Mouse (Mus musculus) midbrain, embryonic 10.5 days (tissue): Measurements from ENCODE around the gene Kansl1. TPM values are rescaled to one million over a fixed set of nuclear protein-coding genes. Genes with fewer than 3 reads are reported as not detected.

ENCODE experiments used
- DNase-seq: peaks from one replicate; pipeline ENCODE4 v3.0.0-alpha.2; 2017; ENCODE audit warnings: low spot score
- H3K27ac ChIP-seq: fragments of 300-500 bp; sonication (generic); replicated peaks from 2 replicates; pipeline ENCODE4 v1.5.1; 2016; ENCODE audit warnings: mild to moderate bottlenecking
- H3K27me3 ChIP-seq: fragments of 300-500 bp; sonication (generic); 2 replicates; pipeline ENCODE4 v1.6.1; 2016; ENCODE audit warnings: low read depth, mild to moderate bottlenecking; ENCODE audit not compliant: poor library complexity, severe bottlenecking
- H3K36me3 ChIP-seq: fragments of 300-500 bp; sonication (generic); 2 replicates; pipeline ENCODE4 v1.6.1; 2016; ENCODE audit warnings: mild to moderate bottlenecking, moderate library complexity
- H3K4me1 ChIP-seq: fragments of 300-500 bp; sonication (generic); 2 replicates; pipeline ENCODE4 v1.6.1; 2016
- H3K4me3 ChIP-seq: fragments of 300-500 bp; sonication (generic); 2 replicates; pipeline ENCODE4 v1.5.1; 2016; ENCODE audit warnings: mild to moderate bottlenecking, moderate library complexity
- H3K9me3 ChIP-seq: fragments of 300-500 bp; sonication (generic); replicated peaks from 2 replicates; pipeline ENCODE4 v1.6.1; 2016; ENCODE audit warnings: mild to moderate bottlenecking
- whole genome bisulfite sequencing: fragments of 180-500 bp; shearing (Covaris S2); methylation state at CpG from one replicate; pipeline ENCODE4 v1.1.7; 2016; 5-methylcytosine and 5-hydroxymethylcytosine counted together
- polyA plus RNA-seq: library from polyadenylated mRNA; unstranded; fragments of >200 nt; fragmentation: Nextera tagmentation; extraction: Ambion mirVana; gene quantifications from 2 replicates; pipeline ENCODE4 v1.2.1, GENCODE M21; 2016

Gene Kansl1
- polyA plus RNA-seq, 1 experiment from 2014 or later: 24.5 TPM

DNA sequence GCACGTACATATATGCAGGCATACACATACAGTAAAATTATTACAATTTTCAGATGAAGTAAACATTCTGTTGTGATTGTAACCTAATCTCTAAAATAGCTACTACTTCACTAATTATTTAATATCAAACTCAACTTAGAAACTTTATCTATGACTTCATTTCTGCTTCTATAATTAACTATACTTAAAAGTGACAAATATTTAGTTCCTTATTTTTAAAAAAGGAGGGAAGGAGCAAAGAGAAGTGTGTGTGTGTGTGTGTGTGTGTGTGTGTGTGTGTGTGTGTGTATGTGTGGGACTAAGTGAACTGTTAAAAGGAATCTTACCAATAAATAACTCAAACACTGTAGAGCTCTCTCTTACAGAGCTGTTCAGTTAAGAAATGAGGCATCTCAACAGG is 82.1 kb downstream of the Kansl1 start:
- H3K4me1 ChIP-seq: no peaks in the 10 kb centered on the region
- no peak overlapping the region for H3K27ac ChIP-seq
- no peak for DNase-seq
- H3K9me3 ChIP-seq: no peaks in the 10 kb centered on the region
- H3K36me3 ChIP-seq: 0 out of 2 replicates have a peak, but pooled peaks cover 5% of the 10 kb centered on the region
- no peaks in the 10 kb centered on the region for H3K27me3 ChIP-seq
- WGBS: 95% methylated on average over 1 of the region's 1 CpGs
- H3K4me3 ChIP-seq: no peak overlapping the region

DNA sequence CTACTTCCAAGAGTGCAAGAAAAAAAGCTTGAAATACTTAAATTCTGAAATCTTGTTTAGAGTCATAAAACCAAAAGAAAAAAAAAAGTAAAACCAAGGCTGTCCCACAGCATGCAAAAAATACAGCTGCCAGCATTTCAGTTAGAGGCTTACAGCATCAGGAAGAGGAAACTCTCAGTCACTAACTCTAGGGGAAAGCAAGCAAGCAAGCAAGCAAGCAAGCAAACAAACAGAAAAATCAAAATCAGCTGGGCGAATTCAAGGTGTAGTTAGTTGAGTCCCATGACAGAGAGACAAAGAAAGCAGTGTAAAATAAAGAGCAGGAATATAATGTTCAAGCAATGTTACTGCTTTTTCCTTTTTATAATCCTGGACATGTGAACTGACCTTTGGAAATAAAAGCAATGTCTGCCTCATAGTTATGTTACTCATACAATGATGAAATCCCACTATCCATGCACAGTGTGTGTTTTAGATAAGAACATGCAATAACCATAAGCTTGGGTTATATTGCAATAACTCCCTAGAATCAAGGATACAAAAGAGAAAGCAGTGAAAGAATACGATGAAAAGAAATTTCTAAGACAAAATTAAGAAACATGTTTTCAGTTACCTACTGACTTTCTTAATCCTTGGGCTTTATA is 85.4 kb downstream of the Kansl1 start:
- Histone ChIP-seq H3K27ac (no peak overlapping the region), H3K27me3 (no peaks in the 10 kb centered on the region), H3K4me3 (no peak overlapping the region), H3K9me3 (no peaks in the 10 kb centered on the region), H3K36me3 (peaks cover 9% of the 10 kb centered on the region; the same call in 1 of the 2 replicates), H3K4me1 (no peaks in the 10 kb centered on the region)
- 93% methylated on average over 2 of the region's 2 CpGs for WGBS
- no peak for DNase-seq

DNA sequence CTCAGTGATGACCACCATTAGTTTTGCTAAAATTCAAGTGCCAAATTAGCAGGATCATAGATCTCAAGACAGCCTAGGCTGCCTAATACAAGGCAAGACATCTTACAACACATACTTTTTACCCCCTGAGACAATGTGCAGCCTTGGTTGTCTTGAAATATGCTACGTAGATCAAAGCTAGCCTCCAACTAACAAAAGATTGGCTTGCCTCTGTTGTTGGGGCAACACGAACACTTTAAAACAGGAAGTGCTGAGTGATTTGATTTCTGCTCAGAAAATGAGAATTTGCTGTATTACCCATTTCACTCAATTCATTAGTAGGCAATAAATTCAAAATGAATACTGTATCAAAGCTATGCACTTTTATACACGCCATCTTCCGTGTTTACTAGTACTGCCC is 86.8 kb downstream of the Kansl1 start:
- no peaks in the 10 kb centered on the region for H3K4me1 ChIP-seq
- H3K9me3 ChIP-seq: no peaks in the 10 kb centered on the region
- WGBS: 93% methylated on average over 4 of the region's 4 CpGs
- no peak for DNase-seq
- H3K36me3 ChIP-seq: peaks cover 17% of the 10 kb centered on the region
- H3K27ac ChIP-seq: no peak overlapping the region
- no peaks in the 10 kb centered on the region for H3K27me3 ChIP-seq
- no peak overlapping the region for H3K4me3 ChIP-seq

- Histone ChIP-seq H3K9me3 (no peaks in the 10 kb centered on the region), H3K27ac (no peak overlapping the region), H3K27me3 (no peaks in the 10 kb centered on the region), H3K4me3 (no peak overlapping the region), H3K4me1 (no peaks in the 10 kb centered on the region), H3K36me3 (peaks cover 33% of the 10 kb centered on the region)
- WGBS: 95% methylated on average over 1 of the region's 1 CpGs
- no peak for DNase-seq
Measured at GRCm38 (mm10) chr11:104379635-104380034, 89.0 kb downstream of the Kansl1 start.

GRCm38 (mm10) chr11:104376291-104376690 is 92.4 kb downstream of the Kansl1 start:
- no peaks in the 10 kb centered on the region for H3K27me3 ChIP-seq
- 94% methylated on average over 3 of the region's 3 CpGs for WGBS
- H3K9me3 ChIP-seq: no peaks in the 10 kb centered on the region
- no peak overlapping the region for H3K4me3 ChIP-seq
- H3K4me1 ChIP-seq: no peaks in the 10 kb centered on the region
- no peak overlapping the region for H3K27ac ChIP-seq
- DNase-seq: no peak
- peaks cover 65% of the 10 kb centered on the region for H3K36me3 ChIP-seq

- no peak for DNase-seq
- WGBS: 85% methylated on average over 5 of the region's 5 CpGs
- Histone ChIP-seq H3K27me3 (no peaks in the 10 kb centered on the region), H3K27ac (no peak overlapping the region), H3K36me3 (peaks cover 87% of the 10 kb centered on the region), H3K4me1 (no peaks in the 10 kb centered on the region), H3K4me3 (no peak overlapping the region), H3K9me3 (no peaks in the 10 kb centered on the region)
Measured at GRCm38 (mm10) chr11:104367486-104368190, 101.0 kb downstream of the Kansl1 start.

- H3K4me3 ChIP-seq: no peak overlapping the region
- no peak overlapping the region for H3K27ac ChIP-seq
- no peak for DNase-seq
- no peaks in the 10 kb centered on the region for H3K4me1 ChIP-seq
- no peaks in the 10 kb centered on the region for H3K9me3 ChIP-seq
- no peaks in the 10 kb centered on the region for H3K27me3 ChIP-seq
- peaks cover 75% of the 10 kb centered on the region for H3K36me3 ChIP-seq
- 97% methylated on average over 2 of the region's 2 CpGs for WGBS
Measured at GRCm38 (mm10) chr11:104363823-104364600, 104.6 kb downstream of the Kansl1 start.

DNA sequence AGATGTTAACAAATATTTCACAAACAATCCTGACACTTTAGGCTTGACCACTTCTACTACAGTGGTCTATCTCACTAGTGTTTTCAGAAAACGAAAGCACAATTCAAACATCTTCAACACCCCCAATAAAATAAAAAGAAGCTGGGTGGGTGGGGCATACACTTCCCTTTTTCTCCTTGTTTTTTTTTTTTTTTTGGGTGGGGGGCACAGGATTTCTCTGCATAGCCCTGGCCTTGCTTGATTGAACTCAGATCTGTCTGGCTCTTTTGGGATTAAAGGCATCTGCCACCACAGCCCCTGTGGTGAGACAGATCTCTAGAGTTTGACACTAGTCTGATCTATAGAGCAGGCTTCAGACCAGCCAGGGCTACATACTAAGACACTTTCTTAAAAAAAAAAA is 106.0 kb downstream of the Kansl1 start:
- Histone ChIP-seq H3K27ac (no peak overlapping the region), H3K36me3 (peaks cover 70% of the 10 kb centered on the region), H3K9me3 (no peaks in the 10 kb centered on the region), H3K4me1 (no peaks in the 10 kb centered on the region), H3K4me3 (no peak overlapping the region), H3K27me3 (no peaks in the 10 kb centered on the region)
- 91% methylated on average over 1 of the region's 1 CpGs for WGBS
- DNase-seq: no peak

DNA sequence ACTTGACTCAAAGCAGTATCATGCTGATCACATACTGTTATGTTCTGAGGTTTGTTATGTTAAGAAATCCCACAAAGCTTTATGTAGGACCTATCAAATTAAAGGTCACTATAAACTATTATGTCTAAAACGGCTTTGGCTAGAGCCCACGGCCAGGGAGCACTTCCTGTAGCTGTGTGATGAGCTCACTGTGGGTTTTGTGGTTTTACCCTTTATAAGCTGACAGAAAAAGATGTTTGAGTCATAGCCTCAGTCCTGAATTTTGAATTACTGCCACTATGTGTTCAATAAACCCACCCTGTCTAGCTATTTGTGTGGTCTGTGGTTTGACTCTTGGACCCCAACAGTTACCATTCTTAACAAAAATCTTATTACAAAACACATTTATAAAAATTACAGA is 106.9 kb downstream of the Kansl1 start:
- no peaks in the 10 kb centered on the region for H3K27me3 ChIP-seq
- H3K36me3 ChIP-seq: peaks cover 73% of the 10 kb centered on the region
- no peak overlapping the region for H3K27ac ChIP-seq
- H3K9me3 ChIP-seq: no peaks in the 10 kb centered on the region
- H3K4me1 ChIP-seq: no peaks in the 10 kb centered on the region
- DNase-seq: no peak
- 77% methylated on average over 2 of the region's 2 CpGs for WGBS
- H3K4me3 ChIP-seq: no peak overlapping the region

DNA sequence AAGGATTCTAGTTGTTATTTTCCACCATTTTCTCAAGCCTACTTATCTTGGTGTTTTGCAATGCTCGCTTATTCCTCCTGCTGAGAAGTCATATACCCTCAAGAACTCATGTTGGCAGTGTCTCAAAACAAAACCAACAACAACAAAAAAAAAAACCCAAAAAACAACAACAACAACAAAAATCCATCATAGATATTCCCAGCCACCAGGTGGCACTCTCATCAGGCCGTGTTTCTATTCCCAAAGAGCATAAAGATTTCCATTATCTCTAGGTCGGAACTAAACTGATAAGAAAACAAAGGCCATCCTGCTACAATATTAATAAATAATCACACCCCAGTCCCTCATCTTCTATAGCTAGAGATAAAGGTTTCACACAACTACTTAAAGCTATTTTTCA is 121.7 kb downstream of the Kansl1 start:
- 81% methylated on average over 3 of the region's 3 CpGs for WGBS
- H3K36me3 ChIP-seq: peaks cover 97% of the 10 kb centered on the region
- H3K9me3 ChIP-seq: no peaks in the 10 kb centered on the region
- no peak for DNase-seq
- no peak overlapping the region for H3K27ac ChIP-seq
- H3K4me1 ChIP-seq: no peaks in the 10 kb centered on the region
- H3K27me3 ChIP-seq: no peaks in the 10 kb centered on the region
- H3K4me3 ChIP-seq: no peak overlapping the region

DNA sequence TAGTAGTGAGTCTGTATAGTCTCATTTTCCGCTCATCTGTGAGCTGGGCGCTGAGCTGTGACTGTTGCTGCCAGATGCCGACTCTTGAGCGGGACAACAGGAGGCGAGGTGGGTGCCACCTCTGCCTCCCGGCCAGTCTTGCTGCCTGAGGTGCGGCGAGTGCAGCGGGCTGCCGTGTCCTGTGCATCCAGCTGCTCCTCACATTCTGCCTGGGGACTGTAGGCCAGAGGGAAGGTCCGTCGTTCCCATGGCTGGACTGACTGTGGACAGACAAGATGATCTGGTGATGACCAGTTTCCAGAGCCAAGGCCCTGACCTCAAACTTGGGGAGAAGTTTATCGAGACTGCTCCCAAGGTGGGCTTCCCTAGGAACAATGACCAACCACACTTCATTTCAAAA is 133.7 kb downstream of the Kansl1 start:
- Histone ChIP-seq H3K36me3 (peaks cover 92% of the 10 kb centered on the region), H3K4me3 (no peak overlapping the region), H3K4me1 (no peaks in the 10 kb centered on the region), H3K9me3 (no peaks in the 10 kb centered on the region), H3K27me3 (no peaks in the 10 kb centered on the region), H3K27ac (no peak overlapping the region)
- 91% methylated on average over 13 of the region's 13 CpGs for WGBS
- DNase-seq: no peak

GRCm38 (mm10) chr11:104334115-104334514 is 134.5 kb downstream of the Kansl1 start:
- H3K4me1 ChIP-seq: no peaks in the 10 kb centered on the region
- WGBS: 90% methylated on average over 5 of the region's 5 CpGs
- no peak for DNase-seq
- H3K36me3 ChIP-seq: peaks cover 84% of the 10 kb centered on the region
- no peaks in the 10 kb centered on the region for H3K9me3 ChIP-seq
- H3K27me3 ChIP-seq: no peaks in the 10 kb centered on the region
- no peak overlapping the region for H3K27ac ChIP-seq
- H3K4me3 ChIP-seq: no peak overlapping the region

GRCm38 (mm10) chr11:104332105-104332504 is 136.6 kb downstream of the Kansl1 start:
- H3K27ac ChIP-seq: no peak overlapping the region
- no peaks in the 10 kb centered on the region for H3K4me1 ChIP-seq
- H3K9me3 ChIP-seq: no peaks in the 10 kb centered on the region
- DNase-seq: no peak
- peaks cover 64% of the 10 kb centered on the region for H3K36me3 ChIP-seq
- no peak overlapping the region for H3K4me3 ChIP-seq
- no peaks in the 10 kb centered on the region for H3K27me3 ChIP-seq
- 89% methylated on average over 5 of the region's 5 CpGs for WGBS
